Mouse (Mus musculus) liver, embryonic 14.5 days (tissue): ENCODE data around the gene Drap1.

Experiments
- CTCF ChIP-seq: IDR thresholded peaks from 2 replicates; pipeline ENCODE4 v1.5.1; 2016; ENCODE audit warnings: antibody characterized with exemption, low read depth, control low read depth
- EP300 ChIP-seq: IDR thresholded peaks from 2 replicates; pipeline ENCODE4 v1.6.1; 2016; ENCODE audit warnings: antibody characterized with exemption, low read depth

- TF ChIP-seq EP300, result no peak
- no peak for TF ChIP-seq CTCF
Observed at GRCm38 (mm10) chr19:5451766-5452165, 27.0 kb upstream of the Drap1 start.
